Mouse (Mus musculus) MEL (cell line): Measurements from ENCODE around the gene Necab2.

Experiments used
- CTCF ChIP-seq, 3 experiments: IDR thresholded peaks in 2 of 3; conservative IDR thresholded peaks in 1 of 3; 2 replicates each; pipeline ENCODE4 v1.5.1; 2011 to 2012; ENCODE audit warnings: low read length in 3 of 3, low read depth in 2 of 3, mild to moderate bottlenecking in 2 of 3, improper control_type of control experiment in 1 of 3, inconsistent platforms in 1 of 3, mixed read lengths in 1 of 3, moderate library complexity in 1 of 3; ENCODE audit not compliant: control insufficient read depth in 1 of 3, insufficient read depth in 1 of 3, poor library complexity in 1 of 3, severe bottlenecking in 1 of 3
- ELF1 ChIP-seq: IDR thresholded peaks from 2 replicates; pipeline ENCODE4 v1.6.1; 2014; ENCODE audit warnings: low read depth, mild to moderate bottlenecking, inconsistent platforms, low read length, improper control_type of control experiment, moderate library complexity
- MAZ ChIP-seq: IDR thresholded peaks from 2 replicates; pipeline ENCODE4 v1.6.1; 2012; ENCODE audit warnings: low read depth, mild to moderate bottlenecking, inconsistent platforms, low read length, improper control_type of control experiment
- TCF12 ChIP-seq: IDR thresholded peaks from 2 replicates; pipeline ENCODE4 v1.6.1; 2014; ENCODE audit warnings: low read depth, mild to moderate bottlenecking, inconsistent platforms, low read length, improper control_type of control experiment, moderate library complexity
- USF2 ChIP-seq, 2 experiments: IDR thresholded peaks; 2 replicates each; pipeline ENCODE4 v1.6.1; 2011 to 2012; ENCODE audit warnings: improper control_type of control experiment in 2 of 2, low read length in 2 of 2, borderline replicate concordance in 1 of 2, inconsistent platforms in 1 of 2, low read depth in 1 of 2, mild to moderate bottlenecking in 1 of 2; ENCODE audit not compliant: insufficient read depth in 1 of 2
- ZNF384 ChIP-seq: IDR thresholded peaks from 2 replicates; pipeline ENCODE4 v1.6.1; 2012; ENCODE audit warnings: low read depth, mild to moderate bottlenecking, inconsistent platforms, low read length, improper control_type of control experiment

DNA sequence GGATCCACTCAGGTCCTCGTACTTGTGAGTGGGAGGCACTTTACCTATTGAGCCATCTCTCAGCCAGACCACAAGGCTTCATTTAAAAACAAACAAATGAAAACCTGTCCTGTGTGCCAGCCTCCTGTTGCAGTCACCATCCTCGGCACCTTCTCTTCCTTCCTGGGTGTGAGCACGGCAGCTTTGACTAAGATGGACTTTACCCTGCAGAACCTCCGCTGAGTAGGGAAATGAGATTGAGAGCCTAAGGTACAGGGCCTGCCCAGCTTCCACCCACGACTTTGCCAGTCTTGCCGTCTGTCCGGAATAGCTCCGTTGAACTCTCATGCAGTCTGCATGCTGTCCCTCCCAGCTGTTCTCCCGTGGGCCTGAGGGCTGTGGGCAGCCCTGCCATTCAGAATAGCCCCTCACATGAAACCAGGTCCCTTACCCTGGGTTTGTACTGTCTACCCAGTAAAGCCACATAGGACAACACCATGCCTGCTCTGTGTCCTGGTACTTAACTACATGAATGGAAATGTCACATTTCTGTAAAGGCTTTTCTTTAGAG, 46.3 kb upstream of the Necab2 start:
- no peak for TF ChIP-seq CTCF (IDR thresholded peaks at IDR 0.05 in 2 of 3, conservative IDR thresholded peaks at IDR 0.05 in 1 of 3; ENCODE audit: control insufficient read depth in 1 of 3, insufficient read depth in 1 of 3, low read depth in 2 of 3, low read length in 3 of 3, poor library complexity in 1 of 3, severe bottlenecking in 1 of 3)
- TF ChIP-seq USF2 (IDR thresholded peaks at IDR 0.05; ENCODE audit: borderline replicate concordance in 1 of 2, insufficient read depth in 1 of 2, low read depth in 1 of 2, low read length in 2 of 2), result no peak
- TF ChIP-seq MAZ, result no peak
- no peak for TF ChIP-seq ELF1
- TF ChIP-seq TCF12, result no peak
- no peak for TF ChIP-seq ZNF384
